8 mouse cellular contexts compared by ENCODE assay signal in genomic region chr5:124326829-124327228, GRCm38 (mm10). TPM values are rescaled to one million over a fixed set of nuclear protein-coding genes. Genes with fewer than 3 reads are reported as not detected.
DNase-seq lines count a peak whose midpoint lies in the region; ATAC-seq and TF ChIP-seq lines count a peak whose summit lies in the region.

No protein-coding gene starts in this region.

- peak overlapping the region; percentile 65 for H3K4me3 ChIP-seq in C2C12 (ENCODE audit: insufficient read depth, poor library complexity, severe bottlenecking)
- H3K4me3 ChIP-seq in forebrain, embryonic 14.5 days (ENCODE audit: low read depth, low read length): peak overlapping the region; percentile 43
- peak overlapping the region; percentile 75 for H3K4me3 ChIP-seq in liver, embryonic 12.5 days

- no peak for ATAC-seq in forebrain, embryonic 14.5 days
- no peak for ATAC-seq in liver, embryonic 12.5 days

- H3K79me3 ChIP-seq in C2C12 (ENCODE audit: low read depth): peaks cover 16% of the 10 kb centered on the region

- peaks cover 14% of the 10 kb centered on the region for H3K4me1 ChIP-seq in forebrain, embryonic 14.5 days (ENCODE audit: control insufficient read depth, insufficient read depth, low read length)
- H3K4me1 ChIP-seq in liver, embryonic 12.5 days: peaks cover 18% of the 10 kb centered on the region

- no peaks in the 10 kb centered on the region for H3K9me3 ChIP-seq in forebrain, embryonic 14.5 days (replicated peaks; ENCODE audit: control insufficient read depth, low read length)
- H3K9me3 ChIP-seq in liver, embryonic 12.5 days (replicated peaks): no peaks in the 10 kb centered on the region

- peak; percentile 63 for DNase-seq in A20 (ENCODE audit: low read depth, low spot score)
- no peak for DNase-seq in forebrain, embryonic 14.5 days (ENCODE audit: low spot score)
- peak; percentile 35 for DNase-seq in thymus, postnatal 0 days (ENCODE audit: low spot score)
- no peak for DNase-seq in urinary bladder, postnatal 10 days (ENCODE audit: low spot score)
- no peak for DNase-seq in kidney, adult 11 months
- DNase-seq in yolk sac, embryonic 10.5 days (ENCODE audit: low spot score): no peak

- peak overlapping the region; percentile 50 for H3ac ChIP-seq in C2C12 (ENCODE audit: control insufficient read depth, insufficient read length, low read depth)

- H3K36me3 ChIP-seq in C2C12 (ENCODE audit: control insufficient read depth, insufficient read depth): peaks cover 13% of the 10 kb centered on the region
- peaks cover 20% of the 10 kb centered on the region; the same call in 1 of the 2 replicates for H3K36me3 ChIP-seq in forebrain, embryonic 14.5 days (ENCODE audit: control insufficient read depth, insufficient read depth, low read length)
- peaks cover 23% of the 10 kb centered on the region for H3K36me3 ChIP-seq in liver, embryonic 12.5 days

- peak overlapping the region; percentile 66 for H3K9ac ChIP-seq in forebrain, embryonic 14.5 days (ENCODE audit: low read length)
- H3K9ac ChIP-seq in liver, embryonic 12.5 days: peak overlapping the region; percentile 80

- H3K27ac ChIP-seq in forebrain, embryonic 14.5 days (ENCODE audit: low read depth, low read length): peak overlapping the region; percentile 89; the same call in 1 of the 2 replicates
- H3K27ac ChIP-seq in liver, embryonic 12.5 days: peak overlapping the region; percentile 93; the same call in 1 of the 2 replicates

- H3K79me2 ChIP-seq in C2C12 (ENCODE audit: control insufficient read depth, insufficient read depth): peaks cover 41% of the 10 kb centered on the region

- WGBS in forebrain, embryonic 14.5 days: 2% methylated on average over 8 of the region's 8 CpGs
- WGBS in liver, embryonic 12.5 days (ENCODE audit: insufficient replicate concordance): 7% methylated on average over 8 of the region's 8 CpGs

- H3K4me2 ChIP-seq in forebrain, embryonic 14.5 days (ENCODE audit: low read length): peak overlapping the region; percentile 80
- H3K4me2 ChIP-seq in liver, embryonic 12.5 days: peak overlapping the region; percentile 84

- TF ChIP-seq CTCF in C2C12 (IDR thresholded peaks at IDR 0.05; ENCODE audit: control insufficient read depth, insufficient read depth, insufficient read length): no peak

- no peaks in the 10 kb centered on the region for H3K27me3 ChIP-seq in C2C12 (ENCODE audit: control insufficient read depth, insufficient read depth, insufficient read length)
- no peaks in the 10 kb centered on the region for H3K27me3 ChIP-seq in forebrain, embryonic 14.5 days (replicated peaks; ENCODE audit: control insufficient read depth, insufficient read depth, low read length)
- H3K27me3 ChIP-seq in liver, embryonic 12.5 days (replicated peaks): no peaks in the 10 kb centered on the region

TF ChIP-seq in C2C12, 6 proteins besides CTCF, POLR2A, EP300 and RAD21:
- TF ChIP-seq USF1 (IDR thresholded peaks at IDR 0.05; ENCODE audit: low read depth) (no peak), FOSL1 (IDR thresholded peaks at IDR 0.05; ENCODE audit: insufficient read depth, low read length, poor library complexity, severe bottlenecking) (no peak), CEBPB (IDR thresholded peaks at IDR 0.05; ENCODE audit: low read depth) (no peak), MYOD1 (IDR thresholded peaks at IDR 0.05; ENCODE audit: control insufficient read depth, insufficient read length, low read depth) (no peak), MYOG (IDR thresholded peaks at IDR 0.05; ENCODE audit: control insufficient read depth, extremely low read depth, insufficient read length) (no peak), MAX (IDR thresholded peaks at IDR 0.05) (no peak)

RNA-seq across cellular contexts. Expression of gene Mphosph9, which starts 0.9 kb away (rescaled TPM):
- 3.1 TPM for polyA plus RNA-seq in C2C12 (2012; fragmentation: generic; extraction: Trizol)
- 13.5 and 16.6 TPM in 2 replicates for polyA plus RNA-seq in forebrain, embryonic 14.5 days (2014; fragmentation: Nextera tagmentation; extraction: Ambion mirVana)
- 8.5 and 8.7 TPM in 2 replicates for polyA plus RNA-seq in liver, embryonic 12.5 days (2016; fragmentation: Nextera tagmentation; extraction: Ambion mirVana)
- polyA plus RNA-seq in thymus, postnatal 0 days (2015; fragmentation: Nextera tagmentation; extraction: Ambion mirVana): 16.7 and 21.2 TPM in 2 replicates

RNA-seq across cellular contexts. Expression of gene 2810006K23Rik, which starts 1.1 kb away (rescaled TPM):
- polyA plus RNA-seq in C2C12 (2012; fragmentation: generic; extraction: Trizol): 7.8 TPM
- 12.5 and 15.3 TPM in 2 replicates for polyA plus RNA-seq in forebrain, embryonic 14.5 days (2014; fragmentation: Nextera tagmentation; extraction: Ambion mirVana)
- polyA plus RNA-seq in liver, embryonic 12.5 days (2016; fragmentation: Nextera tagmentation; extraction: Ambion mirVana): 10.2 and 10.5 TPM in 2 replicates
- 11.0 and 11.9 TPM in 2 replicates for polyA plus RNA-seq in thymus, postnatal 0 days (2015; fragmentation: Nextera tagmentation; extraction: Ambion mirVana)

RNA-seq across cellular contexts. Expression of gene Cdk2ap1, which starts 36.1 kb away (rescaled TPM):
- 321 TPM for polyA plus RNA-seq in C2C12 (2012; fragmentation: generic; extraction: Trizol)
- polyA plus RNA-seq in forebrain, embryonic 14.5 days (2014; fragmentation: Nextera tagmentation; extraction: Ambion mirVana): 85.4 and 112 TPM in 2 replicates
- polyA plus RNA-seq in liver, embryonic 12.5 days (2016; fragmentation: Nextera tagmentation; extraction: Ambion mirVana): 91.0 and 104 TPM in 2 replicates
- 86.3 and 118 TPM in 2 replicates for polyA plus RNA-seq in thymus, postnatal 0 days (2015; fragmentation: Nextera tagmentation; extraction: Ambion mirVana)

Comparison
In these comparisons a context has a peak if more than half of its experiments do, and no peak if none do; other contexts are left out.
1. DNase-seq: peak in A20 (single experiment) and thymus, postnatal 0 days (single experiment); none in forebrain, embryonic 14.5 days (single experiment), urinary bladder, postnatal 10 days (single experiment), kidney, adult 11 months (single experiment) and yolk sac, embryonic 10.5 days (single experiment).
2. Peak in every context shown above with its lines, with median percentiles within 50 percentile points of each other: H3K4me3 ChIP-seq.